Mouse (Mus musculus) bone marrow macrophage, adult 2 months (primary cell): Measurements from ENCODE around the gene Phgdh.

ENCODE experiments used
- CTCF ChIP-seq: IDR thresholded peaks from 2 replicates; pipeline ENCODE4 v1.5.1; 2012; ENCODE audit warnings: low read depth, mild to moderate bottlenecking, low read length, moderate library complexity
- POLR2A ChIP-seq: IDR thresholded peaks from 2 replicates; pipeline ENCODE4 v1.6.1; 2012; ENCODE audit warnings: mild to moderate bottlenecking, low read depth, low read length, borderline replicate concordance

DNA sequence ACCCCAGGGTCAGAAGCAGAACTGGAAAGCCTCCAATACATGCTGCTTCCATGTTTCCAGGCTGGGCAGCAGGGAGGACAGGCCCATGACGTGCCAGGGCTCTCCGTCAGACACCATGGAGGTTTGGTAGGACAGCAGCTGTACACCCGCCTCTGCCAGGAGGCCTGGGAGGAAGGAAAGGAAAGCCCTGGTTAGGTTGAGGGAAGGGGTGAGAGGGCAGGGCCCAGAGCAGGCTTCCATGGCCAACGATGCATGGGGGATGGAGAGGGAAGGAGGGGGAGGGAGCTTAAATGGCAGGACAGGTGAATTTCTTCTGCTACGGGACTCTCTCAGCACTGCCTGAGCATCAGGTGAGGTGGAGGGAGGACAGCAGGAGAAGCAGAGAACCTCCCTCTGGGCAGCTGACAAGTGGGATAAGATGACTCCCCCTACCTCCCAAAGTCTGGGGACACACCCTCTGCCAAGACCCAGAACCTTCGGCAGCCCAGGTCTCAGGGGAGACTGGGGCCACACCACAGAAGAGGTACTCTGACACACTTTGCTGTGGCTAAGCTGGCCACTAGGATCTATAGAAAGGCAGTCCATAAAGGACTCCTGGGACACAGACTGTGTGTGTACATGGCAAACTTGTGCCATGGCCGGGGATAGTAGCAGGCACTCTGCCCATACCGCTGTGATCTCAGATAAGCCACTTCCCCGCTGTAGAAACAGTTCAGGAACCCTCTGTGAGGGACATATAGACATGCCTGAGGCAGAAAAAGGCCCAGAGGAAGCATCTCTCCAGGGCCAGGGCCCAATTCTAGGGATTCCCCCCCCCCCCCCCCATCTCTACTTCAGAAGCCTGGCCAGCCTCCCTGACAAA is 26.3 kb downstream of the Phgdh start:
- TF ChIP-seq POLR2A: no peak
- no peak for TF ChIP-seq CTCF
